Mouse (Mus musculus) G1E (cell line): Measurements from ENCODE around the gene Ptpn4. TPM values are rescaled to one million over a fixed set of nuclear protein-coding genes. Genes with fewer than 3 reads are reported as not detected.

Source experiments
- ATAC-seq: 2 replicates; pipeline ENCODE4 v1.8.0; 2016; ENCODE audit warnings: mild to moderate bottlenecking; ENCODE audit not compliant: insufficient number of reproducible peaks, poor library complexity, low FRiP score, severe bottlenecking; ENCODE audit errors: extremely low read depth
- DNase-seq: peaks from one replicate; pipeline ENCODE4 v3.0.0; 2012; ENCODE audit warnings: low spot score
- H3K27me3 ChIP-seq: 2 replicates; pipeline ENCODE4 v1.6.1; 2012; ENCODE audit warnings: mild to moderate bottlenecking, low read length, inconsistent platforms; ENCODE audit not compliant: insufficient read depth
- H3K36me3 ChIP-seq: replicated peaks from 2 replicates; pipeline ENCODE3; 2012; ENCODE audit warnings: mild to moderate bottlenecking, inconsistent platforms
- H3K4me1 ChIP-seq: 2 replicates; pipeline ENCODE4 v1.6.1; 2012; ENCODE audit warnings: low read depth, low read length, inconsistent platforms, mixed read lengths; ENCODE audit not compliant: insufficient read depth
- H3K4me3 ChIP-seq: 2 replicates; pipeline ENCODE4 v1.5.1; 2012; ENCODE audit warnings: low read depth, mild to moderate bottlenecking, inconsistent platforms, low read length, moderate library complexity, mixed read lengths
- H3K9me3 ChIP-seq: replicated peaks from 2 replicates; pipeline ENCODE4 v1.6.1; 2012; ENCODE audit warnings: inconsistent platforms
- CTCF ChIP-seq: IDR thresholded peaks from 2 replicates; pipeline ENCODE4 v1.5.1; 2012; ENCODE audit warnings: low read depth, low read length, inconsistent platforms, mixed read lengths
- GATA1 ChIP-seq: IDR thresholded peaks from 2 replicates; pipeline ENCODE4 v1.6.1; 2012; ENCODE audit warnings: borderline replicate concordance, low read length, inconsistent platforms, mixed read lengths
- GATA2 ChIP-seq: IDR thresholded peaks from 2 replicates; pipeline ENCODE4 v1.6.1; 2012; ENCODE audit warnings: low read depth, low read length, inconsistent platforms, borderline replicate concordance
- POLR2AphosphoS5 ChIP-seq: IDR thresholded peaks from 2 replicates; pipeline ENCODE4 v1.6.1; 2012; ENCODE audit warnings: low read depth, low read length, inconsistent platforms; ENCODE audit not compliant: insufficient replicate concordance
- TAL1 ChIP-seq: conservative IDR thresholded peaks from 2 replicates; pipeline ENCODE4 v1.6.1; 2012; ENCODE audit warnings: low read depth, low read length, inconsistent platforms, mixed read lengths
- polyA plus RNA-seq: library from polyadenylated mRNA; stranded (reverse); fragments of >175 nt; gene quantifications from 2 replicates; pipeline ENCODE4 v1.2.3, GENCODE M21; 2012
- total RNA-seq, 2 experiments: library from RNA; stranded (forward) in 1 of 2; stranded (reverse) in 1 of 2; fragments of 200-1000 nt in 1 of 2; fragments of >200 nt in 1 of 2; fragmentation: Nextera tagmentation in 1 of 2; gene quantifications; 2 replicates each; pipeline ENCODE4 v1.2.3; 2014 to 2017

Gene Ptpn4
- total and polyA plus RNA-seq, 3 experiments, result 9.6 to 81.3 (median 28.4) TPM

- TF ChIP-seq CTCF (no peak), POLR2AphosphoS5 (no peak), GATA2 (no peak), TAL1 (no peak), GATA1 (no peak)
- H3K4me3 ChIP-seq, result no peak overlapping the region
- H3K4me1 ChIP-seq, result no peaks in the 10 kb centered on the region
- DNase-seq (no peak), ATAC-seq (no peak)
- H3K9me3 ChIP-seq, result no peaks in the 10 kb centered on the region
- no peaks in the 10 kb centered on the region for H3K27me3 ChIP-seq
- peaks cover 69% of the 10 kb centered on the region for H3K36me3 ChIP-seq
These were observed 232.0 kb downstream of the Ptpn4 start for GRCm38 (mm10) chr1:119605396-119605795.

Other genes starting within 250 kb of the Ptpn4 start
- gene Epb41l5, start 188.6 kb downstream of the Ptpn4 start, total RNA-seq (2014; fragmentation: Nextera tagmentation), result 71.5 and 81.8 TPM in 2 replicates
- 18.5 and 22.5 TPM in 2 replicates for gene Epb41l5, start 188.6 kb downstream of the Ptpn4 start, total RNA-seq (2017)
- 4.3 and 7.4 TPM in 2 replicates for gene Epb41l5, start 188.6 kb downstream of the Ptpn4 start, polyA plus RNA-seq
- gene Tmem177, start 75.6 kb upstream of the Ptpn4 start, total RNA-seq (2014; fragmentation: Nextera tagmentation), result 15.7 and 19.3 TPM in 2 replicates
- 12.5 and 13.0 TPM in 2 replicates for gene Tmem177, start 75.6 kb upstream of the Ptpn4 start, total RNA-seq (2017)
- 1.1 and 1.4 TPM in 2 replicates for gene Tmem177, start 75.6 kb upstream of the Ptpn4 start, polyA plus RNA-seq
- gene Cfap221, start 159.6 kb upstream of the Ptpn4 start, total RNA-seq (2014; fragmentation: Nextera tagmentation), result not detected in 2 replicates
- not detected in 2 replicates for gene Cfap221, start 159.6 kb upstream of the Ptpn4 start, total RNA-seq (2017)
- gene Cfap221, start 159.6 kb upstream of the Ptpn4 start, polyA plus RNA-seq, result not detected in 2 replicates
- not detected in 2 replicates for gene Sctr, start 169.3 kb upstream of the Ptpn4 start, total RNA-seq (2014; fragmentation: Nextera tagmentation)
- gene Sctr, start 169.3 kb upstream of the Ptpn4 start, total RNA-seq (2017), result not detected in 2 replicates
- gene Sctr, start 169.3 kb upstream of the Ptpn4 start, polyA plus RNA-seq, result not detected in 2 replicates
- gene Tmem37, start 236.5 kb upstream of the Ptpn4 start, total RNA-seq (2014; fragmentation: Nextera tagmentation), result not detected in 2 replicates
- 0.22 and 0.23 TPM in 2 replicates for gene Tmem37, start 236.5 kb upstream of the Ptpn4 start, total RNA-seq (2017)
- gene Tmem37, start 236.5 kb upstream of the Ptpn4 start, polyA plus RNA-seq, result not detected in 2 replicates